Mouse (Mus musculus) midbrain, embryonic 12.5 days (tissue): ENCODE results near the gene Dennd4a. TPM values are rescaled to one million over a fixed set of nuclear protein-coding genes. Genes with fewer than 3 reads are reported as not detected.

Experiments used
- ATAC-seq: fragments of 200-750 bp; cut with Nextera tagmentation; 2 replicates; pipeline ENCODE4 v1.8.0; 2017; ENCODE audit warnings: low read depth, moderate TSS enrichment, moderate library complexity; ENCODE audit not compliant: low FRiP score
- H3K27ac ChIP-seq: fragments of 300-500 bp; sonication (generic); replicated peaks from 2 replicates; pipeline ENCODE4 v1.5.1; 2016; ENCODE audit warnings: mild to moderate bottlenecking
- H3K27me3 ChIP-seq: fragments of 300-500 bp; sonication (generic); 2 replicates; pipeline ENCODE4 v1.6.1; 2016; ENCODE audit warnings: mild to moderate bottlenecking
- H3K36me3 ChIP-seq: fragments of 300-500 bp; sonication (generic); 2 replicates; pipeline ENCODE4 v1.6.1; 2016
- H3K4me1 ChIP-seq: fragments of 300-500 bp; sonication (generic); 2 replicates; pipeline ENCODE4 v1.6.1; 2016
- H3K4me2 ChIP-seq: fragments of 300-500 bp; sonication (generic); replicated peaks from 2 replicates; pipeline ENCODE4 v1.6.1; 2016; ENCODE audit warnings: mild to moderate bottlenecking, moderate library complexity
- H3K4me3 ChIP-seq: fragments of 300-500 bp; sonication (generic); 2 replicates; pipeline ENCODE4 v1.5.1; 2016; ENCODE audit warnings: mild to moderate bottlenecking
- H3K9ac ChIP-seq: fragments of 300-500 bp; sonication (generic); replicated peaks from 2 replicates; pipeline ENCODE4 v1.6.1; 2016; ENCODE audit warnings: mild to moderate bottlenecking, moderate library complexity
- H3K9me3 ChIP-seq: fragments of 300-500 bp; sonication (generic); 2 replicates; pipeline ENCODE4 v1.6.1; 2016; ENCODE audit warnings: mild to moderate bottlenecking
- WGBS: fragments of 180-500 bp; shearing (Covaris S2); methylation state at CpG from one replicate; pipeline ENCODE4 v1.1.7; 2016; 5-methylcytosine and 5-hydroxymethylcytosine counted together
- polyA plus RNA-seq: library from polyadenylated mRNA; unstranded; fragments of >200 nt; fragmentation: Nextera tagmentation; extraction: Ambion mirVana; gene quantifications from 2 replicates; pipeline ENCODE4 v1.2.1, GENCODE M21; 2016

Dennd4a gene
- polyA plus RNA-seq, 1 experiment from 2014 or later: 12.3 TPM

DNA sequence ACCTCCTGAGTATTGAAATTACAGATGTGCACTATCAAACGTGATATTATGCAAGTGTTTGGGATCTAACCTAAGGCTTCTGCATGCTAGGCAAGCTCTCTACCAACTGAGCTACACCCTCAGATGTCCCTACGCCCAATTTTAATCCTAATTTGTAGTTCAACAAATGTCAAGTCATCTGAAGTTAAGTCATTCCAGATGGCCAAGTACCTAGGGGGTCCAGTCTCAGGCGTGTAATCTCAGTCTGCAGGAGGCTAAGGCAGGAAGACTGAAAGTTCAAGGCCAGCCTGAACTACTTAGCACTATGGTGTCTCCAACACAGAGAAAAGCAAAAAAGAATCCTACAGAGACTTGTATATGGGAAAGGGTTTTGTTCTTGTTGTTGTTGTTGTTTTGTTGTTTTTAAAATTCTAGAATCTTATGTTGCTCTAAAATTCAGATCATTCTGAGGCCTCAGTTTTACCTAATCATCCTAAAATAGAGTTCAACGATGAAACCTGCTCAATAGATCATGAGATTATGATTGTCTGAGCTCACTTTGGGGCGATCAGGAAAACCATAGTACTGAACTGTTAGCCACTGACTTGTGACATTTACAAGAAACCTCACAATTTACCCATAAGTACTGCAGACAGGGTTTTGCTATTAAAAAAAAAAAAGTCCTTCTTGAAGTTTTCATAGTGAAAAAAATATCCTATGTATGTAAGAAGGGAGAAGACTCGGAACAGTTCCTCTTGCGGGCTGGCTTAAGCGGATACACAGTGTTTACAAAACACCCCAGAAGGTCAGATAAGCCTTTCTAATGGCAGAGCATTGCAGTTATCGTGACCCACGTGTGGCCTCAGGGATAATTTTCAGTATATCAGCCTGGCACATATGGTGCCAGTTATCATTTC lies 18.5 kb upstream of the Dennd4a start:
- no peaks in the 10 kb centered on the region for H3K9me3 ChIP-seq
- ATAC-seq: no peak
- WGBS: 80% methylated on average over 10 of the region's 10 CpGs

DNA sequence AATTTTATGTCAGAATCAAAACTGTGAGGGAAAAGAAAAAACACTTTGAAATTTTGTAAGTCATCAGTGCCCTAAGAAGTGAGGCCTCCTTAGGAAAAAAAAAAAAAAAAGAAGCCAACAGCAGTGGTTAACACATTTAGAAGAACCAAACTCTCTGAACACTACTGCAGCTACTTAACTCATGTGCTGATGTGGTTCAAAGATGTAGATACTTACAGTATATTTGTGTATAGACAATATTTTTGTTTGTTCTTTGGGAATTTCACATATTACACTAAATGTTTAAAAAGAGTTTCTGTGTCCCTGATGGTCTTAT lies 17.9 kb upstream of the Dennd4a start:
- no peak for ATAC-seq
- Histone ChIP-seq H3K27ac (no peak overlapping the region), H3K27me3 (no peaks in the 10 kb centered on the region), H3K4me2 (no peak overlapping the region), H3K4me1 (no peaks in the 10 kb centered on the region), H3K9me3 (no peaks in the 10 kb centered on the region), H3K4me3 (no peak overlapping the region), H3K36me3 (no peaks in the 10 kb centered on the region), H3K9ac (no peak overlapping the region)

More for the DNA sequence above, 18.5 kb upstream of the Dennd4a start:
- Histone ChIP-seq H3K4me2 (no peak overlapping the region), H3K27ac (no peak overlapping the region), H3K36me3 (no peaks in the 10 kb centered on the region), H3K4me1 (no peaks in the 10 kb centered on the region), H3K4me3 (no peak overlapping the region), H3K27me3 (no peaks in the 10 kb centered on the region), H3K9ac (no peak overlapping the region)

DNA sequence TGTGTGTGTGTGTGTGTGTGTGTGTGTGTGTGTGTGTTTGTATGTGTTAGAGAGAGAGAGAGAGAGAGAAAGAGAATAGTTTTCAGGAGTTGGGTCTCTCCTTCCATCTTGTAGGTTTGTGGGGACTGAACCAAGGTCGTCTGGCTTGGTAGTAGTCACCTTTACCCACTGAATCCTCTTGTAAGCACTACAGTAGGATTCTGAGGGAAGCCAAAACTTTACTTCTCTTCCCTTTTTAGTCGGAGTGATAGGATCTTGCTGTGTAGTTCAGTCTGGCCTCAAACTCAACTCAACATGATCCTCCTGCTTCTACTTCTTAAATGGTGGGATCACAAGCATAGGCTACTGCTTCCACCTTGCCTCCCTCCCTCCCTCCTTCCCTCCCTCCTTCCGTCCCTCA lies 17.3 kb upstream of the Dennd4a start:
- 66% methylated on average over 3 of the region's 3 CpGs for WGBS
- no peaks in the 10 kb centered on the region for H3K9me3 ChIP-seq
- H3K27me3 ChIP-seq: no peaks in the 10 kb centered on the region
- no peaks in the 10 kb centered on the region for H3K4me1 ChIP-seq
- no peak overlapping the region for H3K4me2 ChIP-seq
- ATAC-seq: no peak
- no peak overlapping the region for H3K4me3 ChIP-seq
- H3K9ac ChIP-seq: no peak overlapping the region
- no peaks in the 10 kb centered on the region for H3K36me3 ChIP-seq
- no peak overlapping the region for H3K27ac ChIP-seq

DNA sequence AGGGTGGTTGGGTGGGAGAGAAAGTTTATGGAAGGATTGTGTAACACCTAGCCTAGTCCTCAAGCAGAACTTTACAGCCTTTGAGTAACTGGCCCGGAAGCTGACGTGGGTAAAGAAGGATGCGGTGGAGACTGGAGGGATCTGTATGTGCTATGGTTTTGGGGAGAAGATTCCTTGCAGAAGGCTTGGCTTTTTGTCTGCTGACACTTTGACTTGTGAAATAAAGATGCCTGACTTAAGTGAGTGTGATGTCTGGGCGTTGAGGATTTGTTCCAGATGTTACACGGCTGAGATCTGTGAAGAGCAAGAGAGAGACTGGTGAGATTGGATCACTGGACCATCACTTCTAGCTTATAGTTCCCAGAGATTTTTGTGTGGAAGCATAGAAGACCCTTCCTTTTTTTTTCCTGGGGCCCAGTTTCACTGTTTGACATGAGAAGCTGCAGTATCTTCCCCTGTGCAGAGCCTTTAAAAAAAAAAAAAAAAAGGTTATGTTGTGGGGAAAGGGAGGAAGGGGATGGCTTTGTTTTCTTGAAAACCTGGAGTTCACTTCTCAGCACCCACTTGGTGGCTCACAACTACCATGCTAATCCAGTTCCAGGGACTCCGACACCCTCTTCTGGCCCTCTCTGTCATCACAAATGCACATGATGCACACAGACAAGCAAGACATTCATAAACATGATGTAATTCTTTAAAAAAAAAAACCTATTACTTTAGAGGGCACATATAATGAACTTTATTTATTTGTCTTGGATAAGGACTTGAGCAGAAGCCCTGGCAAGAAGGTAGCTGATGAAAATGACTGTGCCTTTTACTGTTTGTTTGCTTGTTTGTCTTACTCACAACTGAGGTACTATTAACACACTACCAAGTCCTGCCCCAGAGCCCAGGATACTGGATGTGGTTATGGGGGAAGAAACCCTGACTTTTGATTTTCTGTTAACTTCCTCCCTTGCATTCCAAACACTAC lies 16.4 kb upstream of the Dennd4a start:
- no peak overlapping the region for H3K9ac ChIP-seq
- H3K27me3 ChIP-seq: no peaks in the 10 kb centered on the region
- H3K4me3 ChIP-seq: no peak overlapping the region
- no peak overlapping the region for H3K4me2 ChIP-seq
- no peaks in the 10 kb centered on the region for H3K4me1 ChIP-seq
- no peaks in the 10 kb centered on the region for H3K36me3 ChIP-seq
- no peak for ATAC-seq
- H3K9me3 ChIP-seq: no peaks in the 10 kb centered on the region
- WGBS: 78% methylated on average over 6 of the region's 6 CpGs
- H3K27ac ChIP-seq: no peak overlapping the region

DNA sequence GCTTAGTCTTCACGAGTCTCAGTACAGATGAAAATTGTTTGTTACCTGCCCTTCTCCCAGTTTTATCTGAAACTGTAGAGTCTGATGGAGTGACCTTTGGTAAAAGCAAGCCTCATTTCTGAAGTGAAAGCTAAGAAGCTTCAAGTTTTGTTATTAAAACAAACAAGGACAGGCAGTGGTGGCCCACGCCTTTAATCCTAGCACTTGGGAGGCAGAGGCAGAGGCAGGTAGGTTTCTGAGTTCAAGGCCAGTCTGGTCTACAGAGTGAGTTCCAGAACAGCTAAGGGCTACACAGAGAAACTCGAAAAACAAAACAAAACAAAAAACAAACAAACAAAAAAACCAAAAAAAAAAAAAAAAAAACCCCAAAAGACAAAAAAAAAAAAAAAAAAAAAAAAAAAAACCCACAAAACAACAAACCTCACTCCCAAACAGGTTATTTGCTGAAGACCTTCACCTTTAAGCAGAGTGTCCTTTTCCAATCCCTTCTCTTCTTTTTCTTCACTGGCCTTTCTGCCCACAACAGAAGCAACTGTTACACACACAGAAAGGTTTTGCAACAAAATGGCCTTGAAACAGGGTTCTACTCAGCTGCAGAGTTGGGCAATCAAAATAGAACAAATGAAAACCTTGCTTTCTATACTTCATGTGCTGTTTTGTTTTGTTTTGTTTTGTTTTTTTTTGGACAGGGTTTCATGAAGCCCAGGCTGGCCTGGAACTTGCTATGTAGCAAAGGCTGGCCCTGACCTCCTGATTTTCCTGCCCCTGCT lies 15.1 kb upstream of the Dennd4a start:
- H3K4me1 ChIP-seq: no peaks in the 10 kb centered on the region
- 0 out of 2 replicates have a peak, but pooled peaks cover 5% of the 10 kb centered on the region for H3K9me3 ChIP-seq
- no peak for ATAC-seq
- no peaks in the 10 kb centered on the region for H3K27me3 ChIP-seq
- H3K9ac ChIP-seq: no peak overlapping the region
- WGBS: 75% methylated on average over 3 of the region's 3 CpGs
- H3K4me2 ChIP-seq: no peak overlapping the region
- no peak overlapping the region for H3K4me3 ChIP-seq
- no peaks in the 10 kb centered on the region for H3K36me3 ChIP-seq
- no peak overlapping the region for H3K27ac ChIP-seq

DNA sequence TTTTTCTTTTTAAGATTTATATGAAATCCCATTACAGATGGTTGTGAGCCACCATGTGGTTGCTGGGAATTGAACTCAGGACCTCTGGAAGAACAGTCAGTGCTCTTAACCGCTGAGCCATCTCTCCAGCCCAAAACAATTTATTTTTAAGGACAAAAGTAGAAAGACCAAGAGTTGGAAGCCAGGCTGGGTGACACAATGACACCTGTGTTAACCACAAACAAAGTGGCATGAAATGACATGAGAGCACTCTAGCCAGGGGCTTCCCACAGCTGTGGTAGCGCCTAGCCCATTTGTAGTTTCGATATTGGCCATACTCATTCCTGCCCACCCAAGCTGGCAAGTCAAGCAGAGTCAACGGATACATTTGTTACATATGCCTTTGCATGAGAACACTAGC lies 13.7 kb upstream of the Dennd4a start:
- Histone ChIP-seq H3K9ac (no peak overlapping the region), H3K27me3 (no peaks in the 10 kb centered on the region), H3K36me3 (no peaks in the 10 kb centered on the region), H3K4me3 (no peak overlapping the region), H3K4me1 (no peaks in the 10 kb centered on the region), H3K9me3 (0 out of 2 replicates have a peak, but pooled peaks cover 5% of the 10 kb centered on the region), H3K27ac (no peak overlapping the region), H3K4me2 (no peak overlapping the region)
- no peak for ATAC-seq
- WGBS: 88% methylated on average over 4 of the region's 4 CpGs

DNA sequence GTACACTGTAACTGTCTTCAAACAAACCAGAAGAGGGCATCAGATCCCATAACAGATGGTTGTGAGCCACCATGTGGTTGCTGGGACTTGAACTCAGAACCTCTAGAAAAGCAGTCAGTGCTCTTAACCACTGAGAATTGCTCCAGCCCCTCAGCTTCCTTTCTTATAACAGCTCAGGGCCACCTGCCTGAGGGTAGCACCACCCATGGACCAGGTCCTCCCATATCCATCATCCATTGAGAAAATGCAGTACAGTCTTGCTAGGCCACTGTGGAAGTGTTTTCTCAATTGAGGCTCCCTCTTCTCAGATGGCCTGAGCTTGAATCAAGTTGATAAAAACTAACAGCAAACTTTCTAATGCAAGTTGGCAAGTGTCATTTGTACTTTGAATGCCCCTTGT lies 13.0 kb upstream of the Dennd4a start:
- Histone ChIP-seq H3K4me1 (no peaks in the 10 kb centered on the region), H3K4me2 (no peak overlapping the region), H3K36me3 (no peaks in the 10 kb centered on the region), H3K27ac (no peak overlapping the region), H3K27me3 (no peaks in the 10 kb centered on the region), H3K4me3 (no peak overlapping the region), H3K9me3 (0 out of 2 replicates have a peak, but pooled peaks cover 5% of the 10 kb centered on the region), H3K9ac (no peak overlapping the region)
- no peak for ATAC-seq

DNA sequence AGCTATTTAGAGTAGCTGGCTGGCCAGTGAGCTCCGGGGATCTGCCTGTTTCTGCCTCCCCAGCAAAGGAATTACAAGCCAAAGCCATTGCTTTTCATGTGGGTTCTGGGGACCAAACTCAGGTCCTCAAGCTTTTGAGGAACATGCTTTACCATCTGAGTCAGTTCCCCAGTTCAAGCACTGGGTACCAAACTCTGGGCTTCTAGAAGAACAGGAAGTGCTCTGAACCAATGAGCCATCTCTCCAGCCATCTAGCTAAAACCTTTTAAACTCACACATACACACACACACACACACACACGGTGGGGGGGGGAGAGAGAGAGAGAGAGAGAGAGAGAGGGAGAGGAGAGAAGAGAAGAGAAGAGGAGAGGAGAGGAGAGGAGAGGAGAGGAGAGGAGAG lies 12.3 kb upstream of the Dennd4a start:
- no peak overlapping the region for H3K4me2 ChIP-seq
- 0 out of 2 replicates have a peak, but pooled peaks cover 5% of the 10 kb centered on the region for H3K9me3 ChIP-seq
- H3K4me3 ChIP-seq: no peak overlapping the region
- H3K27ac ChIP-seq: no peak overlapping the region
- H3K36me3 ChIP-seq: no peaks in the 10 kb centered on the region
- H3K9ac ChIP-seq: no peak overlapping the region
- H3K27me3 ChIP-seq: no peaks in the 10 kb centered on the region
- WGBS: 96% methylated on average over 1 of the region's 2 CpGs
- H3K4me1 ChIP-seq: no peaks in the 10 kb centered on the region
- ATAC-seq: no peak

DNA sequence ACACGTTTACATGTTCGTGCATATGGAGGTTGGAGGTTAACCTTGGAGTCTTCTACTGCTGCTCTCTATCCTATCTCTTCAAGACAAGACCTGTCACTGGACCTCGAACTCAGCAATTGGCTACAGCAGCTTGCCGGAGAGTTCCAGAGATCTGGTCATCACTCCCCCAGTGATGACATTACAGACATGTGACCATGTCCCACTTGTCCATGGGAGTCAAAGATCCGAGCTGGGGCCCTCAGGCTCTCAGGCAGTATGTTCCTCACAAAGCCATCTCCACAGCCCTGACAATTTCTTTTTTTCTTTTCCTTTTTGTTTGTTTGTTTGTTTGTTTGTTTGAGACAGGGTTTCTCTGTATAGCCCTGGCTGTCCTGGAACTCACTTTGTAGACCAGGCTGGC lies 11.6 kb upstream of the Dennd4a start:
- Histone ChIP-seq H3K4me1 (no peaks in the 10 kb centered on the region), H3K4me2 (no peak overlapping the region), H3K36me3 (no peaks in the 10 kb centered on the region), H3K9ac (no peak overlapping the region), H3K4me3 (no peak overlapping the region), H3K9me3 (0 out of 2 replicates have a peak, but pooled peaks cover 5% of the 10 kb centered on the region), H3K27ac (no peak overlapping the region), H3K27me3 (no peaks in the 10 kb centered on the region)
- WGBS: 90% methylated on average over 5 of the region's 5 CpGs
- ATAC-seq: no peak

DNA sequence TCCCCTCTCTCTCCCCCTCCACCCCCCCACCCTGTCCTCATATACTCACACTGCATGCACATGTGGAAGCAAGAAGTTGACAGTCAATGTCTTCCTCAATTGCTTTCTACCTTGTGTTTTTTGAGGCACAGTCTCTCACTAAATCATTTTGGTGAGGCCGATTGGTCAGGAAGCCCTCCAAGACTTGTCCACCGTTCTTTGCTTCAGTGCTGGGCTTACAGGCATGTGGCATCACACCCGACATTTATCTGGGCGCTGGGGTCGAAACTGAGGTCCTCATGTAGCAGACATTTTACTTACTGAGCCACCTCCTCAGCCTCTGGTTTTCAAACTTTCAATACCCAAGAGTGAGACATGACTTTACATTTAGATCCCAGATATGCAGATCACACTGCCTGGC lies 8.6 kb upstream of the Dennd4a start:
- Histone ChIP-seq H3K9me3 (0 out of 2 replicates have a peak, but pooled peaks cover 5% of the 10 kb centered on the region), H3K4me1 (no peaks in the 10 kb centered on the region), H3K27me3 (no peaks in the 10 kb centered on the region), H3K4me2 (no peak overlapping the region), H3K36me3 (no peaks in the 10 kb centered on the region), H3K27ac (no peak overlapping the region), H3K9ac (no peak overlapping the region), H3K4me3 (no peak overlapping the region)
- 85% methylated on average over 5 of the region's 5 CpGs for WGBS
- ATAC-seq: no peak

DNA sequence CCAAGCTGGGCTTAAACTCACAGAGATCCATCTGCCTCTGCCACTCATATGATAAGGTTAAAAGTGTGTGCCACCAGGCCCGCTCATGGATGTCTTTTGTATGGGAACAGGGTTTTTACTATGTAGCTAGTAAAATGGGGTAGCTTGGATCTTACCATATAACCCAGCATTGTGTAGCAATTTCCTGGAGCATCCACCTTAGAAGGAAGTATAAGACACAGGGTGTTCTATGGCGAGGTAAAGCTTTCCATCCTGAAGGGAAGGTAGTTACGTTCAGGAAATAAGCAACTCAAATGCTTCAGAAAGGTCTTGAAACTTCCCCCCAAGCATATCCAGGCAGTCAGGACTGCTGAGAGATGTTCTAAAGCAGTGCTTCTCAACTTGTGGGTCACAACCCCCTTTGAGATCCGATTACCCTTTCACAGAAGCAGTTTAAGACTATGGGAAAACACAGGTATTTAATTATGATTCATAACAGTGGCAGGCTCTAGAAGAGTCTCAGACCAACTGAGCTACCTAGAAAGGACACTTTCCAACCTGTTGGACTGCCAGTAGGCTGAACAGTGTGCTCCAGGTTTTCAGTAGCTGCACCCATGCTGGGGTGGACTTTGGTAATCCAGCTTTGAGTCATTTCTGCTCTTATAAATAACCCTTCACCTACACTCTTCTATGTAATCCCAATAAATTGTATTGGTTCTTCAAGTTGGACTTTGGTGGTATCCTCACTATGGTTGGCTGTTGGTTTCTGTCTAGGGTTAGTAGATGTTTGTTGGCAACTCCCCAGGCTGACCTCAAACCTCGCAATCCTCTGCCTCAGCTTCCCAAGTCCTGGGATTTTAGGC lies 7.5 kb upstream of the Dennd4a start:
- Histone ChIP-seq H3K36me3 (no peaks in the 10 kb centered on the region), H3K4me3 (no peak overlapping the region), H3K4me2 (no peak overlapping the region), H3K27me3 (no peaks in the 10 kb centered on the region), H3K9ac (no peak overlapping the region), H3K4me1 (no peaks in the 10 kb centered on the region), H3K27ac (no peak overlapping the region), H3K9me3 (0 out of 2 replicates have a peak, but pooled peaks cover 5% of the 10 kb centered on the region)
- WGBS: 85% methylated on average over 5 of the region's 5 CpGs
- ATAC-seq: no peak
